Comparison of ENCODE assay signal across 28 mouse cellular contexts in genomic region chr7:133876139-133876538, GRCm38 (mm10).
"Had no signal": no experiment of that assay in that cellular context is flagged by ENCODE, and none has a peak within 500 bp of the region (broad histone marks: within the 10 kb centered on the region; RNA-seq: fewer than 3 reads in every experiment).

No protein-coding gene starts in this region.

- H3K9me3 ChIP-seq: embryonic facial prominence, embryonic 10.5 days; embryonic facial prominence, embryonic 12.5 days; embryonic facial prominence, embryonic 13.5 days; embryonic facial prominence, embryonic 15.5 days; forebrain, embryonic 12.5 days; forebrain, embryonic 13.5 days; forebrain, embryonic 15.5 days had no signal

- H3K36me3 ChIP-seq: embryonic facial prominence, embryonic 10.5 days; embryonic facial prominence, embryonic 12.5 days; embryonic facial prominence, embryonic 13.5 days; embryonic facial prominence, embryonic 15.5 days; forebrain, embryonic 10.5 days; forebrain, embryonic 12.5 days; forebrain, embryonic 15.5 days had no signal

- H3K27me3 ChIP-seq: embryonic facial prominence, embryonic 12.5 days; embryonic facial prominence, embryonic 13.5 days; embryonic facial prominence, embryonic 15.5 days; forebrain, embryonic 12.5 days; forebrain, embryonic 13.5 days; forebrain, embryonic 15.5 days had no signal

- ATAC-seq: forebrain, embryonic 13.5 days; forebrain, embryonic 14.5 days; forebrain, embryonic 15.5 days; forebrain, embryonic 16.5 days; forebrain, postnatal 0 days had no signal

- H3K4me1 ChIP-seq: forebrain, embryonic 10.5 days; forebrain, embryonic 12.5 days; forebrain, embryonic 13.5 days; forebrain, embryonic 15.5 days had no signal

- H3K9ac ChIP-seq: embryonic facial prominence, embryonic 12.5 days; embryonic facial prominence, embryonic 13.5 days; embryonic facial prominence, embryonic 15.5 days; forebrain, embryonic 12.5 days; forebrain, embryonic 13.5 days; forebrain, embryonic 15.5 days; forebrain, postnatal 0 days had no signal

- H3K27ac ChIP-seq: embryonic facial prominence, embryonic 10.5 days; embryonic facial prominence, embryonic 12.5 days; embryonic facial prominence, embryonic 13.5 days; embryonic facial prominence, embryonic 15.5 days; forebrain, embryonic 10.5 days; forebrain, embryonic 12.5 days; forebrain, embryonic 13.5 days; forebrain, embryonic 15.5 days; gastrocnemius, adult 2 months had no signal

- H3K4me3 ChIP-seq: embryonic facial prominence, embryonic 10.5 days; embryonic facial prominence, embryonic 12.5 days; embryonic facial prominence, embryonic 13.5 days; embryonic facial prominence, embryonic 15.5 days; erythroblast, embryonic 14.5 days; forebrain, embryonic 10.5 days; forebrain, embryonic 12.5 days; forebrain, embryonic 13.5 days; forebrain, embryonic 15.5 days; gastrocnemius, adult 2 months had no signal

- DNase-seq: cerebellum, adult 18-20 months; cerebellum, adult 2 months; cerebellum, adult 8-10 months; cerebellum, adult 9-10 months; cerebellum, adult 9-11 months; cerebellum, postnatal 10 days; cerebellum, postnatal 14 days; cerebellum, postnatal 25 days; cerebellum, postnatal 36 days; embryo, embryonic 11 days; forebrain, postnatal 0 days; gastrocnemius, adult 2 months; gastrocnemius, postnatal 10 days; gastrocnemius, postnatal 14 days; gastrocnemius, postnatal 25 days; gastrocnemius, postnatal 36 days; heart, adult 18-20 months had no signal

- H3K4me2 ChIP-seq: embryonic facial prominence, embryonic 12.5 days; embryonic facial prominence, embryonic 13.5 days; embryonic facial prominence, embryonic 15.5 days; forebrain, embryonic 12.5 days; forebrain, embryonic 13.5 days; forebrain, embryonic 15.5 days had no signal
